Mouse (Mus musculus) CH12.LX (cell line): ENCODE measurements around the gene Tnrc6b. TPM values are rescaled to one million over a fixed set of nuclear protein-coding genes. Genes with fewer than 3 reads are reported as not detected.

Experiments
- DNase-seq: peaks from one replicate; pipeline ENCODE4 v3.0.0-alpha.2; 2013; ENCODE audit errors: extremely low read depth
- H3K27ac ChIP-seq: 2 replicates; pipeline ENCODE4 v1.5.1; 2012; ENCODE audit warnings: low read depth, mild to moderate bottlenecking, control low read depth, moderate library complexity; ENCODE audit not compliant: insufficient read depth
- H3K27me3 ChIP-seq: replicated peaks from 2 replicates; pipeline ENCODE3; 2012; ENCODE audit warnings: inconsistent platforms
- H3K36me3 ChIP-seq, 2 experiments: replicated peaks in 1 of 2; 2 replicates each; pipeline versions ENCODE3 to v1.6.1; 2012; ENCODE audit warnings: inconsistent platforms in 1 of 2, low read length in 1 of 2, mild to moderate bottlenecking in 1 of 2, mixed read lengths in 1 of 2, moderate library complexity in 1 of 2; ENCODE audit not compliant: control insufficient read depth in 1 of 2, insufficient read depth in 1 of 2
- H3K4me1 ChIP-seq, 2 experiments: 2 replicates each; pipeline ENCODE4 v1.6.1; 2012; ENCODE audit warnings: inconsistent platforms in 1 of 2, moderate library complexity in 1 of 2; ENCODE audit not compliant: insufficient read depth in 2 of 2, control insufficient read depth in 1 of 2
- H3K4me2 ChIP-seq: 2 replicates; pipeline ENCODE4 v1.6.1; 2012; ENCODE audit warnings: low read depth, mild to moderate bottlenecking, control low read depth; ENCODE audit not compliant: poor library complexity, insufficient read depth, severe bottlenecking
- H3K4me3 ChIP-seq, 3 experiments: fragments of 150-350 bp in 1 of 3; sonication (generic) in 1 of 3; replicated peaks in 1 of 3; 2 replicates each; pipeline versions ENCODE3 to v1.5.1; 2011 to 2012; ENCODE audit warnings: low read depth in 2 of 3, low read length in 2 of 3, mild to moderate bottlenecking in 2 of 3, moderate library complexity in 2 of 3, control low read depth in 1 of 3, improper control_type of control experiment in 1 of 3, inconsistent platforms in 1 of 3, mixed read lengths in 1 of 3; ENCODE audit not compliant: poor library complexity in 1 of 3
- H3K79me2 ChIP-seq: replicated peaks from 2 replicates; pipeline ENCODE4 v1.6.1; 2012; ENCODE audit warnings: mild to moderate bottlenecking, moderate library complexity; ENCODE audit not compliant: control insufficient read depth, poor library complexity, insufficient read depth, severe bottlenecking; ENCODE audit errors: extremely low read depth
- H3K9ac ChIP-seq: 2 replicates; pipeline ENCODE4 v1.6.1; 2012; ENCODE audit warnings: low read depth, mild to moderate bottlenecking, control low read depth, moderate library complexity; ENCODE audit not compliant: insufficient read depth
- H3K9me3 ChIP-seq: replicated peaks from 2 replicates; pipeline ENCODE3; 2012; ENCODE audit warnings: low read length, inconsistent platforms, mixed read lengths
- BHLHE40 ChIP-seq: IDR thresholded peaks from 2 replicates; pipeline ENCODE4 v1.6.1; 2011; ENCODE audit warnings: mild to moderate bottlenecking, low read depth, low read length, improper control_type of control experiment
- CHD2 ChIP-seq: IDR thresholded peaks from 2 replicates; pipeline ENCODE4 v1.6.1; 2011; ENCODE audit warnings: low read length, improper control_type of control experiment
- ELF1 ChIP-seq: IDR thresholded peaks from 2 replicates; pipeline ENCODE4 v1.6.1; 2014; ENCODE audit warnings: low read depth, mild to moderate bottlenecking, inconsistent platforms, low read length, improper control_type of control experiment
- EP300 ChIP-seq: IDR thresholded peaks from 2 replicates; pipeline ENCODE4 v1.6.1; 2011; ENCODE audit warnings: low read length, improper control_type of control experiment
- ETS1 ChIP-seq: conservative IDR thresholded peaks from 2 replicates; pipeline ENCODE4 v1.6.1; 2012; ENCODE audit warnings: low read depth, mild to moderate bottlenecking, inconsistent platforms, low read length, improper control_type of control experiment, moderate library complexity
- HCFC1 ChIP-seq: IDR thresholded peaks from 2 replicates; pipeline ENCODE4 v1.6.1; 2012; ENCODE audit warnings: low read depth, mild to moderate bottlenecking, inconsistent platforms, low read length, improper control_type of control experiment
- IRF4 ChIP-seq: IDR thresholded peaks from 2 replicates; pipeline ENCODE4 v1.6.1; 2014; ENCODE audit warnings: low read depth, mild to moderate bottlenecking, inconsistent platforms, low read length, improper control_type of control experiment
- JUN ChIP-seq: IDR thresholded peaks from 2 replicates; pipeline ENCODE4 v1.6.1; 2011; ENCODE audit warnings: low read depth, mild to moderate bottlenecking, low read length, improper control_type of control experiment, moderate library complexity; ENCODE audit not compliant: insufficient read depth
- JUND ChIP-seq: conservative IDR thresholded peaks from 2 replicates; pipeline ENCODE4 v1.6.1; 2011; ENCODE audit warnings: low read depth, low read length, improper control_type of control experiment
- KAT2A ChIP-seq: IDR thresholded peaks from 2 replicates; pipeline ENCODE4 v1.6.1; 2012; ENCODE audit warnings: low read length, improper control_type of control experiment, inconsistent platforms; ENCODE audit not compliant: insufficient replicate concordance
- MAX ChIP-seq: IDR thresholded peaks from 2 replicates; pipeline ENCODE4 v1.6.1; 2011; ENCODE audit warnings: low read length, improper control_type of control experiment
- MEF2A ChIP-seq: IDR thresholded peaks from 2 replicates; pipeline ENCODE4 v1.6.1; 2014; ENCODE audit warnings: low read depth, mild to moderate bottlenecking, inconsistent platforms, low read length, improper control_type of control experiment, borderline replicate concordance
- MXI1 ChIP-seq: IDR thresholded peaks from 2 replicates; pipeline ENCODE4 v1.6.1; 2011; ENCODE audit warnings: mild to moderate bottlenecking, low read depth, low read length, improper control_type of control experiment
- NELFE ChIP-seq: IDR thresholded peaks from 2 replicates; pipeline ENCODE4 v1.6.1; 2011; ENCODE audit warnings: low read depth, low read length, improper control_type of control experiment
- POLR2A ChIP-seq: IDR thresholded peaks from 2 replicates; pipeline ENCODE4 v1.6.1; 2011; ENCODE audit warnings: low read depth, mild to moderate bottlenecking, improper control_type of control experiment, low read length
- RAD21 ChIP-seq: IDR thresholded peaks from 2 replicates; pipeline ENCODE4 v1.6.1; 2011; ENCODE audit warnings: low read depth, mild to moderate bottlenecking, low read length, improper control_type of control experiment, moderate library complexity
- RCOR1 ChIP-seq: conservative IDR thresholded peaks from 2 replicates; pipeline ENCODE4 v1.6.1; 2012; ENCODE audit warnings: low read depth, mild to moderate bottlenecking, inconsistent platforms, low read length, improper control_type of control experiment
- SIN3A ChIP-seq: IDR thresholded peaks from 2 replicates; pipeline ENCODE4 v1.6.1; 2012; ENCODE audit warnings: low read length, improper control_type of control experiment, inconsistent platforms
- SMC3 ChIP-seq: IDR thresholded peaks from 2 replicates; pipeline ENCODE4 v1.6.1; 2011; ENCODE audit warnings: low read depth, low read length, improper control_type of control experiment
- TBP ChIP-seq: conservative IDR thresholded peaks from 2 replicates; pipeline ENCODE4 v1.6.1; 2011; ENCODE audit warnings: low read depth, low read length, improper control_type of control experiment
- TCF12 ChIP-seq: IDR thresholded peaks from 2 replicates; pipeline ENCODE4 v1.6.1; 2014; ENCODE audit warnings: low read depth, mild to moderate bottlenecking, inconsistent platforms, low read length, improper control_type of control experiment
- UBTF ChIP-seq: IDR thresholded peaks from 2 replicates; pipeline ENCODE4 v1.6.1; 2012; ENCODE audit warnings: low read depth, mild to moderate bottlenecking, inconsistent platforms, low read length, improper control_type of control experiment, moderate library complexity
- USF1 ChIP-seq: IDR thresholded peaks from 2 replicates; pipeline ENCODE4 v1.6.1; 2014; ENCODE audit warnings: low read depth, mild to moderate bottlenecking, inconsistent platforms, low read length, improper control_type of control experiment
- ZC3H11A ChIP-seq: IDR thresholded peaks from 2 replicates; pipeline ENCODE4 v1.6.1; 2012; ENCODE audit warnings: low read depth, mild to moderate bottlenecking, inconsistent platforms, low read length, improper control_type of control experiment
- ZKSCAN1 ChIP-seq: IDR thresholded peaks from 2 replicates; pipeline ENCODE4 v1.6.1; 2012; ENCODE audit warnings: low read depth, inconsistent platforms, low read length, improper control_type of control experiment, borderline replicate concordance
- ZMIZ1 ChIP-seq: IDR thresholded peaks from 2 replicates; pipeline ENCODE4 v1.6.1; 2012; ENCODE audit warnings: low read depth, mild to moderate bottlenecking, inconsistent platforms, low read length, improper control_type of control experiment
- ZNF384 ChIP-seq: IDR thresholded peaks from 2 replicates; pipeline ENCODE4 v1.6.1; 2012; ENCODE audit warnings: low read depth, low read length, improper control_type of control experiment, inconsistent platforms
- dilution Hi-C: fragments of 300-500 bp; cut with MboI; formaldehyde crosslinking; loops from 2 replicates; pipeline ENCODE4 v1.14.3; 2020; ENCODE audit warnings: low sequenced_read_pairs; ENCODE audit not compliant: extremely low pct_unique_long_range_greater_than_20kb, extremely low pct_ligation_motif_present
- in situ Hi-C: fragments of 300-500 bp; cut with MboI; formaldehyde crosslinking; loops from 3 replicates; pipeline ENCODE4 v1.14.3; 2019; ENCODE audit warnings: low sequenced_read_pairs, low pct_ligation_motif_present, low pct_unique_long_range_greater_than_20kb, mixed read lengths
- polyA plus RNA-seq: library from polyadenylated mRNA; unstranded; fragments of >175 nt; gene quantifications from 2 replicates; pipeline ENCODE4 v1.2.1, GENCODE M21; 2012; ENCODE audit warnings: low read depth; ENCODE audit not compliant: insufficient read length
- total RNA-seq, 2 experiments: library from RNA; depleted of rRNA; stranded (reverse); fragments of 300-350 nt in 1 of 2; fragments of >200 nt in 1 of 2; gene quantifications; 2 replicates each; pipeline ENCODE4 v1.2.3; 2012 to 2014

Gene Tnrc6b
- total and polyA plus RNA-seq, 3 experiments, result 6.0 to 17.1 (median 16.1) TPM

- Histone ChIP-seq H3K9ac (peak overlapping the region; percentile 11; the same call in 1 of the 2 replicates), H3K4me3 (no peak overlapping the region), H3K4me2 (peak overlapping the region; percentile 58), H3K79me2 (no peaks in the 10 kb centered on the region), H3K36me3 (peaks cover 8 to 41% of the 10 kb centered on the region in 2 experiments), H3K27ac (peak overlapping the region; percentile 59; the same call in 1 of the 2 replicates), H3K9me3 (no peaks in the 10 kb centered on the region), H3K4me1 (peaks cover 24 to 67% of the 10 kb centered on the region in 2 experiments), H3K27me3 (no peaks in the 10 kb centered on the region)
- dilution Hi-C loops, result no loop called here
- in situ Hi-C loops, result no loop called here
- DNase-seq, result peak; percentile 40
- no peak for TF ChIP-seq USF1
- TF ChIP-seq BHLHE40, result peak; percentile 35; the same call in 1 of the 2 replicates
- no peak for TF ChIP-seq MAX
- no peak for TF ChIP-seq RCOR1
- TF ChIP-seq JUN, result no peak
- peak; percentile 60; the same call in 1 of the 2 replicates for TF ChIP-seq IRF4
- no peak for TF ChIP-seq TBP
- TF ChIP-seq SIN3A, result 0 out of 2 replicates have a peak, but pooled peaks have one; percentile 31
- TF ChIP-seq MXI1, result no peak; the same call in 1 of the 2 replicates
- TF ChIP-seq NELFE, result no peak
- peak; percentile 51 for TF ChIP-seq EP300
- TF ChIP-seq MEF2A, result 0 out of 2 replicates have a peak, but pooled peaks have one; percentile 29
- TF ChIP-seq ZC3H11A, result no peak
- peak; percentile 13; the same call in 1 of the 2 replicates for TF ChIP-seq HCFC1
- no peak for TF ChIP-seq POLR2A
- no peak for TF ChIP-seq ZKSCAN1
- no peak for TF ChIP-seq SMC3
- no peak for TF ChIP-seq ZMIZ1
- TF ChIP-seq ETS1, result peak; percentile 14; the same call in 1 of the 2 replicates
- no peak for TF ChIP-seq CHD2
- TF ChIP-seq RAD21, result no peak
Observed at GRCm38 (mm10) chr15:80938615-80939014, 227.5 kb downstream of the Tnrc6b start.

GRCm38 (mm10) chr15:80939401-80939800 is 228.3 kb downstream of the Tnrc6b start:
- peak; percentile 58 for DNase-seq
- H3K9ac ChIP-seq, result no peak overlapping the region
- H3K4me3 ChIP-seq, result no peak overlapping the region
- TF ChIP-seq BHLHE40, result peak; percentile 93
- no peak for TF ChIP-seq ZKSCAN1
- no peak for TF ChIP-seq TBP
- TF ChIP-seq ETS1, result peak; percentile 81
- TF ChIP-seq RAD21, result no peak
- TF ChIP-seq JUND, result no peak
- TF ChIP-seq ZC3H11A, result no peak
- no peak for TF ChIP-seq POLR2A
- TF ChIP-seq UBTF, result no peak
- no peak for TF ChIP-seq MEF2A
- TF ChIP-seq TCF12, result peak; percentile 37; the same call in 1 of the 2 replicates
- TF ChIP-seq MAX, result no peak
- no peak for TF ChIP-seq ELF1
- TF ChIP-seq KAT2A, result no peak
- TF ChIP-seq ZNF384, result no peak
- TF ChIP-seq, all 38 proteins: peak for 3
- Histone ChIP-seq H3K36me3 (peaks cover 6 to 35% of the 10 kb centered on the region in 2 experiments), H3K79me2 (no peaks in the 10 kb centered on the region), H3K27ac (peak overlapping the region; percentile 59; the same call in 1 of the 2 replicates), H3K27me3 (no peaks in the 10 kb centered on the region), H3K9me3 (no peaks in the 10 kb centered on the region), H3K4me2 (peak overlapping the region; percentile 58), H3K4me1 (peaks cover 24 to 67% of the 10 kb centered on the region in 2 experiments)
- in situ Hi-C loops (no loop called here), dilution Hi-C loops (no loop called here)
